Mouse (Mus musculus) B cell, adult 62 days (primary cell): ENCODE measurements around the gene Ak5. TPM values are rescaled to one million over a fixed set of nuclear protein-coding genes. Genes with fewer than 3 reads are reported as not detected.

ENCODE experiments used
- total RNA-seq: library from RNA; stranded (reverse); gene quantifications from 4 replicates; pipeline ENCODE4 v1.2.4, GENCODE M21; 2023

The Ak5 gene
- not detected in 4 replicates for total RNA-seq

DNA sequence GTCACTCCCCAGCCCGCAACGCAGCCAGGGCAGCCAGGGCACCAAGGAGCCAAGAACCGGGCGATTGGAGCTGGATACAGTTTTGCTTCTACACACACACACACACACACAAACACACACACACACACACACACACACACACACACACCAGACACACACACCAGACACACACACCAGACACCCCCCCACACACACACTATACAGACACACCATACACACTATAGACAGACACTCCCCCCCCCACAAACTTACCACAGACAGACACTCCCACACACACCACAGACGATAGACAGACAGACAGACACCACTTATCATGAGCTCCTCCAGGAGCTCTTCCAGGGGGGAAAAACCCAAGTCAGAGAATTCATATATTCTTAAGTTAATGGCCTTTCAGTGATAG is at the start of gene Ak5:
Gene Ak5 (minus strand): TSS at position 122 of the 400 bp plus-strand sequence.

DNA sequence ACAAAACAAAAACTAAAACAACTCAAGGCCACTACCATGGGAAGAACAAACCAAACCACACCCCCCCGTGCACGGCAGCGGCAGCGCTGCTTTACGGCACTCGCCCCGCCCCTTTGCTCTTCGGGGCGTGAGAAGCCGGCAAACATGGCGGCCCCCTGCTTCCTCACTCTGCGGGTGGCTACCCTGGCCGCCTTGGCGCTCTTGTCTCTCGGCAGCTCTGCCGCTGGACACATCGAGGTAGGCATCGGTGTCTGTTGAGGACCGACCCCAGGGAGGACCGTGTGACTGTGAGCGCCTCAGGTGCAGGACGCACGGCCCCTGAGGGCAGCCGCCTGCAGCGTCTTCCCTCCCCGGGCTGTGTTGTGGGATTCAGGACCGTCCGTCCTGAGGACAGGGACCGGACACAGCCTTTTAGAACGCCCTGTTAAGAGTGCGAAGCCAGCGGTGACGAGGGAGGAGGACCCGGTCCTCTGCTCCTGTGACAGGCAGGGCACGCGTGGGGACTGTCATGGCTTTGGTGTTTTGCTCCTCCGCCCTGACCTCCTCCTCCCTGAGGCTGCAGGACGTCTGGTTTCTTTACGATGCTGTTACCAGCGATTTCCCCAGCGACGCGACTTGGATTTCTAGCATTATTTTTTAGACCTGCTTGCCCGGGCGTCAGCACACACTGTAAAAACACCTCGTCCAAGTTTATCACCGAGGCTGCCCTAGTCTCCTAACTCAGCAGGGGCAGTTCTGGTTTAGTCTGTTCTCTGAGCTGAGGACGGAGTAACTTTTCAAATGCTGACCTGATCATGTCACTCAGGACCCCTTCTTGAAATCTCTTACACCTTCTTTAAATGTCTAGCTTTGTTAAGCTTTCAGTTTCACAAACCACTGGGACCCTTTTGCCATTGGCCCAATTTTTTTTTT is 46.1 kb upstream of the Ak5 start, which contains the start of gene Pigk:
Gene Pigk (plus strand): TSS at position 110 of the 912 bp plus-strand sequence.

Other genes starting within 250 kb of the Ak5 start
- gene Pigk, start 45.7 kb upstream of the Ak5 start, total RNA-seq = 21.4 to 26.0 TPM (median 23.1 TPM) in 4 replicates